Mouse (Mus musculus): ENCODE data around the gene Fah. TPM values are rescaled to one million over a fixed set of nuclear protein-coding genes. Genes with fewer than 3 reads are reported as not detected.

The Fah gene
- 10 to 100 TPM; 19.1 to 31.0 (median 23.4) TPM for total RNA-seq (2022)

DNA sequence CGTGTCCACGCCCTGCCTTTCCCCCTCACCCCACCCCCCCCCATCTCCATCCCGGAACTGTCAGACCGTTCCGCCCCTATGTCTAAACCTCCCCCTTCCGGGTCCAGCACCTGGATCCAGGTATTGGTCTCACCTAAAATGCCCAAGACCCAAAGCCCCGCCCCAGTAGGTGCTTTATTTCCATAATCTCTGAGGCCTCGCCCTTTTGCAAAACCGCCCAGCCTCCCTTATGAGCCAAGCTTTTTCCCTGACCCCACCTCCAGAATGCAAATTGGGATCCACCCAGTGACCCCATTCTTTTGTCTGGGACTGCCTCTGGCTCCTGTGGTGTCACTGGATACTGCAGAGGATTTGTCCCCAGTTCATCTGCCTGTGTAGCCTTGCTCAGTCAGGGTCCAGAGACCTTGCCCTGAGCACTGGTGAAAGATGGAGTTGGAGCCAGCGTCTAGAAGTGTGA is at the start of gene Fah:
Gene Fah (minus strand): TSS at position 430 of the 457 bp plus-strand sequence.
- peak; percentile 53 for DNase-seq (ENCODE audit: low spot score)

DNA sequence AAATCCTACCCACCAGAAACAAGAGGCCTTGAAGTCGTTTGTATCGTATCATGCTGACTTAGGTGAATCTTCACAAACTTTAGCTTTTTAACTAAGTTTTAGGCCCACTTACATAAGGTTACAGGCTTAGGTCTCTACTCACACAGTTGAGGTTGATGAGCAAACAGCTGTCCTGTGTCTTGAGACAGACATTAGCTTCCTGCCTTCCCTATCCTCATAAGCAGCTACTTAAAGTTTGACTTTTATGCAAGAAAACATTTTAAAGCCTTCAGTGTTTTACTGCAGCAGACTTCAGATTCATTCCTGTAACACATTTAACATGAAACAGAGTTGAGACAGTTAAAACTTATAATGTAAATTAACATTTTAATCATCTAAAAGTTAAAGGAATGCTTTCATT is 46.2 kb upstream of the Fah start:
- DNase-seq (ENCODE audit: low spot score) = no peak

DNA sequence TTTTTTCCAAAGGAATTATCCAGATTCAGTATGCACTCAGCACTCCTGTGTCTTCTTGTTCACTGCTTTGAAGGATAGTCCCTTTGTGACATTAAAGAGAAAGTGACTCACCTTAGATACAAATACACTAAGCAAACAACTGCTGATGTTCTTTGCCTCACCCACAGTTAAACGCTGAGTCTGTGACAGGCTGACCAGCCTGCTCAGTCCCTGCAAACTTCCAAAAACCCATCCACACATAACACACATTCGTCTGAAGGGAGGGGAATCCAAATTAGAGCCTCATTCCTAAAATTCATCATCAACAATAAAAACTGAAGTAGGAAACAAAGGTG is 45.4 kb upstream of the Fah start:
- no peak for DNase-seq (ENCODE audit: low spot score)

DNA sequence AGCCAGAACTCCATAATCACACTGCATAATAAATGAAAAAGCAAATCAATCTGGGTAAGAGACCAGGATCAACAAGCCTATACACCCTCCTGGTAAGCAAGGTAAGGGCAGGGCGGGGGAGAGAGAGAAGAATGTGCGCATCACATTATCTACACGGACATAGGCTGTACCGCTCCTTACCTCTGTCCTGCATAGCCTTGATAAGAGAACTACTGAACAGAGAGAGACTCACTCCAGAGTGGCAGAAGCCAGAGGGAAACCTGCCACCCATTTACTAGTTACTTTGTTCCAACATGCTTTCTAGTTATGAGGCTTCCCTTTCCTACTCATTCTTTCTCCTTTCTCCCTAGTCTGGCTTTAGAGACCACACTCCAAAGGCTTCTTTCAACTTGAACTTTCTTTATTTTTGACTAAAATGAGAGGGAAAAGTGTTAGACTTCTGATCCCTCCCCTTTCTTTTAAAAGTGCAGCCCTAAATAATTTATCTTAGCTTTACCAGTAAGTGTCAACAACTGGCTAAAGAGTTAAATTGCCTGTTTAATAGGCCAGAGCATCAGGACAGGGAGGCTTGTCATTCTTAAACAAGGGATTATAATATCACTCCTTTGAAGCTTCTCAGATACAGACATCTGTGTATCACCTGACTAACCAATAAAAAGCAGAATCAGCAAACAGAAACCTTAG is 44.9 kb upstream of the Fah start:
- DNase-seq (ENCODE audit: low spot score) = no peak

DNA sequence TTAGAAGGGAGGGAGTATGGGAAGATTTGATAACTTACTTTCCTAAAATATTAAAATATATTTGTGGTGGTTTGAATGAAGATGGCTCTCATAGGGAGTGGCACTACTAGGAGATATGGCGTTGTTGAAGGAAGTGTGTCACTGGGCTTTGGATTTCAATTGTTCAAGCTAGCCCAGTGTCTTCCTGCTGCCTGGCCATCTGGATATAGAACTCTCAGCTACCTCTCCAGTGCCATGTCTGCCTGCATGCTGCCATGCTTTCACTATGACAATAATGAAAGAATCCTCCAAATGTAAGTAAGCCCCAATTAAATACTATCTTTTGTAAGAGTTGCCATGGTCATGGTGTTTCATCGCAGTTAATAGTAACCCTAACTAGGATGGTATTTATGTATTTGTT is 42.5 kb upstream of the Fah start:
- DNase-seq (ENCODE audit: low spot score) = no peak

DNA sequence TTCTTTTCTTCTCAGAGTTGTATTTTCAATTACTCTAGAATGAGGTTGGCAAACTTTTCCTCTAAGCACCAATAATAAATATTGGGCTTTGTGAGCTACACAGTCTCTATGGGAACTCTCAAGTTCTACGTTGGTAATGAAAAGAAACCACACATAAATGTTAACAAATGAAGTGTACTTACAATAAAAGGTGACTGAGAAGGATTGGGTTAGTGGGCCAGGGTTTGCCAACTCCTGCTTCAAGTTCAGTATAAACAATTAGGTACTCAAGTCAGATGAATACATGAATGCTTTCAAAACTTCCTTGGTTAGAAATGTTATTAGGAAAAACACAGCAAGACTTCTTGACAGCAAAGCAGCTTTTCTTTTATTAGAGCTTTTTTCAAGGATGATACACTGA is 39.7 kb upstream of the Fah start:
- DNase-seq (ENCODE audit: low spot score) = no peak

DNA sequence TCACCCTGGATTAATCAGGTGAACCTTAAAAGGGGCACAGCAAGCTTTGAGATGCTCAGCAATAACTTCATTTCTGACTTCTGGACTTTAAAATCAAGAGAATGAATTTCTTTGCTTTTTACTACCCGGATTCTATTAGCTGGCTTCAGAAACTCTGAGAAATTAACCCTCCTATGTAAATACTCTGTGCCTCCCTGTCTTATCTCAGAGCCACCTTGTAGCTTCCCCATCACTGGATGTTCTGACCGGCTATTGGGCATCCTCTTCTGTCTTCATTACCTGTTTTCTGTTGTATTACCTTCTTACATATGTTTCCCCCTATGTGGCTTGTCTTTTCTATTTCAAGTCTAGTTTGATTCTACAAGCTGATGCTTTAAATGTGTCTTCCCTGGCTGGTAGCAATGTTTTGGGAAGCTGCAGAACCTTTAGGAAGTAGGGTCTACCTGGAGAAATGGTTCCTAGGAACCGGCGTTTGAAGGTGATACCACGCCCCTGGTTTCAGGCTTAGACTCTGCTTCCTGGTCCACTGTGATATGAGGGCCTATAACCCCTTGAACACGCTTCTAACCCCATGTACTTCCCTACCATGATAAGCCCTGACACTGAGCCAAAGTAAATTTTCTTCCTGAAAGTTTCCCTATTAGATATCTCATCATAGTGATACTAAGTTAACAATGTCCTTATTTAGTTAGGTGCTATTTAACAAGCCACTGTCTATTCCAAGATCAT is 36.9 kb upstream of the Fah start:
- DNase-seq (ENCODE audit: low spot score) = no peak

DNA sequence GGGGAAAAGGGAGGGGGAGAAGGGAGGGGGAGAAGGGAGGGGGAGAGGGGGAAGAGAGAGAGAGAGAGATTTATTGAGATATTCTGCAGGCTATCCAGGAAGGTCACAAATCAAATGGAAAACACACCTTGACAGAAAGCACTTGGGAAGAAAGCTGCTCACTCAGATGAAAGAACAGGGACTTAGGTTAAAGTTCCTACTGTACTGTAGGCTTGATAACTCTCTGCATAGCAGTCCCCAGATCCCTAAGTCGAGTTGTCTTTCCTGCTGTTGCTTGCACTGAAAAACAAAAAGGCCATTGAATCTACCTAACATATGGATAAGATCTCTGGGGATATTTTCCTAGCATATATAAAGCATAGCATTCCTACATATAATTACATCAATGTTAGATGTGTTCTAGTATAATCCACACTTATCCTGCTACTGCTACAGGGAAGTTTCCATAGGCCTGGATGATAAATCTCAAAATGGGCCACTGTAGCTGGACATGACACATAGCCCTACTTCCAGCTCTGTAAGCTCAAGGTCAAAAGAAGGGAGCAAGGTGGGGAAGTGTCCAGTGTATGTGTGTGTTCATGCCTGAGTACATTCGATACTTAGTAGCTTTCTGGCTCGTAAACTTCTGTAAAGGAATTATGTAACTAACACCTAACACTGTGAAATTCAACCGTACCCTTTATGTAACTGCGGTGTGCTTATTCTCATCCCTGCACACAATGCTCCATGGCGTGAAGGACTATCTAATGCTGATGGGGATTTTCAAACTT is 35.8 kb upstream of the Fah start:
- no peak for DNase-seq (ENCODE audit: low spot score)

DNA sequence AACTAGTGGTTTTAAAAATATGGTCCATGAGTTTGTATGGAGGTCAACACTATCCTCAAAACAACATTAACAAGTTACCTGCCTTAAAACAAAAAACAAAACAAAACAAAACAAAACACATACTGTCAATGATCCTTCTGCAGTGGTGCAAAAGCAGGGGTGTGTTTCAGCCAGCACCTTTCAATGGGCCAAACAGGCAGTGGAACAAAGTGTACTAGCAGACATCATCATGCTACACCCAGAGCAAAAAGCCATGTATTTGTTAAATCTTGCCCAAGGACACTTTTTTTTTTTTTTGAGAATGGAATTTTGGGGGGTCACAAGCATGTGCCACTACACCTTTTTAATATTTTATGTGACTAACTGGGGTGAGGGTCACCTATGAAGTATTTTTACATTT is 30.4 kb upstream of the Fah start:
- DNase-seq (ENCODE audit: low spot score) = no peak

DNA sequence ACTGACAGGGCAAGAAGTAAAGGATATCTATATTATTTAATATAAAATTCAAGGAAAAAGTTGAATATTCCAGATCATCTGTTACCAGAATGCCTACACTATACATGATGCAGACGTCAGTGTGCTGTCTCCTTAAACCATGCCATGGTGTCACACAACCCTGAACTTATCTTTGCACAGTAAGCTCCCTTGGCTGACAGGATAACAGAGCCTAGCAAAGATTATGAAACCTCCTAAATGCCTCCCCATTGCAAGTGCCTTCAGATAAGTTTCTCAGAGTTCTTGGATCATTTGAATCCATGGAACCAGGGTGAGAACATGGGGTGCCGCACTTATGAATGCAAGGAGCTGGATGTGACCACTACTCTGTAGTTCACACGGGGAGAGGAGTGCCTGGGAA is 25.4 kb upstream of the Fah start:
- no peak for DNase-seq (ENCODE audit: low spot score)

DNA sequence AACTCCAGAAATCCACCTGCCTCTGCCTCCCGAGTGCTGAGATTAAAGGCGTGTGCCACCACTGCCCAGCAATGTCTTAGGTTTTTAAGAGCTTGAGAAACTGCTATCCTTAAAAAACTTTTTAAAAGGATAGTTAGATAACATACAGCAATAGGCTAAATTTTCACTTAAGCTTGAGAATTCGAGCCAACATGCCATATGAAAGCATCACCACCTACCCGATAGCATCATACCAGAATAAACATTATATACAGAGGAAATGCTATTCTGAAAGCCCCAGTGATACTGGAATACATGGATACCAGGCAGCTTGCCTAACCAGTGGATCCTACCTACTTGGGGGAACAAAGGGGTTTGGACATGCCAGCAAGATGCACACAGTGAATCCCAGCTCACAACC is 17.2 kb upstream of the Fah start:
- no peak for DNase-seq (ENCODE audit: low spot score)

DNA sequence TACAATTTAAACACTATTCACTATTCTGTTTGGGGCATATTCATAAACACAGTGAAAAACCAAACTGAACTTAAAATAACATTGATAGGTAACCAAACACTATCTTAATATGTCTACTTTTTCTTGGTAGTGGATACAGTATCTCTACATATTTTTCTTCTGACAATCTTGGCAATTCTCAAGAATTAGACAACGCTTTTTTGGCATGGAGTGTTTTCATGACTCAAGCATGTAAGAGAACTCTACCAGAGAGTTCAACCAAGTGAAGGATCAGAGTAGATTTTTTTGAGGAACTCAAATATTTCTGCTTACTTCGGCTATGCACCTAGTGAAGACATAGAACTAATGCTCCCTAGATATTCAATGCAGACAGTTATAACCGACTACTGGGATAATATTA is 14.4 kb upstream of the Fah start:
- no peak for DNase-seq (ENCODE audit: low spot score)

DNA sequence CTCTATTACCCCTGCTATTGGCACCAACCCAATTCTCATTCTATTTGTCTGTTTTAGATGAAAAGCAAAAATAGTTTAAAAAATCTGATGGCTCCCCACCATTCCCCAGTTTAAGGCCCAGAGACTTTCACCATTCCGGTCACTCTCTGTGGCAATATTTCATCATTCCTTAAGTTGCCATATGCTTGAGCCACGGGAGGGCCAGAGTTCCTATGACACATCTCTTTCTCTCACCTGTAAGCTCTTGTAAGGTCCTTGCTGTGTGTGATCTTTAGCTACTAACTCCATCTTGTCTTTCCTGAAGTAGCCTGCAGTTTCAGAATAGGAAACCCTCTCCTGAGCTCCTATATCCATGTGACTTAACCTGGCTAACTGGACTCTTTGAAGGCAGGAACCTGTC is 12.4 kb upstream of the Fah start:
- no peak for DNase-seq (ENCODE audit: low spot score)

DNA sequence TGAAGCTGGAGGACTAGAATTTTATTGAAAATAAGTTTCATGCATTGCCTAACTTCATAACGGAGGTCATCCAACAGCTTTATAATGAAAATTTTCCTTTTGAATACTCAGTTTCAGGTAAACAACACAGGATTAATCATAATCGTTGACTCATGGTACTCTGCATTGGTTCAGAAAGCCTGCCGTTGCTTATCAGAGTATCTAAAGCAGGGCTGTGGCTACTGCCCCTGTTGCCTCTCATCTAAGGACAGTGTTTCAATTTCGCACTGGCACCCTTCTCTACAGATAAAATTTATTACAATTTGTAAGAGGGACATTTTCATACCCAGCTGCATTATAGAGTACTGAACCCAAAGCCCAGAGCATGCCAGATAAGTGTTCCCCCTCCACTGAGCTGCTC is 5.9 kb upstream of the Fah start:
- DNase-seq (ENCODE audit: low spot score) = no peak

DNA sequence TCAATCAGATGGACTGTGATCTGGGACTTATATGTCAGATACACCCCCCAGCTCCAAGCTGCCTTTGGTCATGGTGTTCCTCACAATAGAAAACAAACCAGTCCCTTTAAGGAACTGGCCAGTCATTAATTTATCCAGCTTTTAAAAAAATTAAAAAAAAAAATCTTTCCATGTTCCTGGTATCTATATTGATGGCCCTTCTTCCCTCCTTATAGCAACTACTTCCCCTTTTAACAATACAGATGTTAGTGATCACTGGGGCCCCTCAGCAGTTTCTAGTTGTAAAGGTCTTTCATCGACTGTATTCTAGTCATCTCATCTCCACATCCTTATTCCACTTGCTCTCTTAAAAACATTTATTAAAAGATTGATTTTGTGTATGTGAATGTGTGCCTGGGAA is 5.1 kb upstream of the Fah start:
- no peak for DNase-seq (ENCODE audit: low spot score)

DNA sequence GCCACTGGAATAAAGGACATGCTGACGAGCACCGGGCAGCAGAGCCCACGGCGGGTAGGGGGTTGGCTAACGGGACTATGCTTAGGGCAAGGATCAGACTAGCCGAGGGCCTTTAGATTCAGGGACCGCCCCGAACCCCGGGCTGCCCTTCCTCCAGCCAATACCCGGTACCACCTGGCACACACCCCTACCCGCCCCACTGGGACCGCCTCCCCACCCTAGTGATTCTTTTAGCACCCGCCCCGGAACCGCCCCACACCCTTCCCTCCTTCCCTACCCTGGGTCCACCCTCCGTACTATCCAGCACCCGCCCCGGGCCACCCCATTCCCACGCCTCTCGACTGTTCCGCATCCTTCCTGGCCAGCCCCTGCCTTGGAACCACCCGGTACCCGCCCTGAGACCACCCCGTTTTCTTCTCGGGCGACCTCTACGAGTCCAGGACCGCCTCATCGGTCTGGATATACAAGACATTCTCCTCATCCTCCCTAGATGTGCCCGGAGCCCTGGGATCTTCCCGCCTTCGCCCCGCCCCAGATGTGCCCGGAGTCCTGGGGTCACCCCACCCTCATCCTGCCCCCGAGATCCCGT is 724 bp downstream of the Fah start:
- DNase-seq (ENCODE audit: low spot score) = peak; percentile 81

DNA sequence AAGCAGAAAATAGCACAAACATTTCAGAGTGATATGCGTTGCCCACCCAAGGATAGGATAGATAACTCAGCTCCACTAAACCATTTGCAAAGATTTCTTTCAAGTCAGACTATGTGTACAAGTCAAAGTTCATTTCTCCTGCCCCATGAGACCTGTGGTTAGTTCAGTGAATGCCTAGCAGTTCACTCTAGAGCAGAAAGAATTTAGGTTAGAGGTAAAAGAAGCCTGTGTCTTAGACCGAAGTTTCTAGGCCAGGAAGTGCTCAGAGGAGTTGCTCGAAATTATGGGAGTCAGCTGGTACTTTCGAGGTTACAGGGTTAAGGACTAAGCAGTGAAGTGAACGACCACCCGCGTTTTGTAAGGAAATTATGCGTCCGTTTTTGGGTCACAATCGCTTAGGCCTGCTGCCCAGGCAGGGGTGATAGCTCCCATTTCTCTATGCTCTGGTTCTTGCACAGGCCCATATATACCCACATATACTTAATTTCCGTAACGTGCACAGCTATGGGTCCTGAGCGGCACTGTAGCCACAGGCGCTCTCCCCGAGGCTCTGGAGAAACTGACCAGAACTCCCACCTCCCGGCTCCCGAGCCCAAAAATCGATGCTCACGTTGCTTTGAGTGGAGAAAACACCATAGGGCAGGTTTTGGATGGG is 1.4 kb downstream of the Fah start:
- DNase-seq (ENCODE audit: low spot score) = peak; percentile 7

DNA sequence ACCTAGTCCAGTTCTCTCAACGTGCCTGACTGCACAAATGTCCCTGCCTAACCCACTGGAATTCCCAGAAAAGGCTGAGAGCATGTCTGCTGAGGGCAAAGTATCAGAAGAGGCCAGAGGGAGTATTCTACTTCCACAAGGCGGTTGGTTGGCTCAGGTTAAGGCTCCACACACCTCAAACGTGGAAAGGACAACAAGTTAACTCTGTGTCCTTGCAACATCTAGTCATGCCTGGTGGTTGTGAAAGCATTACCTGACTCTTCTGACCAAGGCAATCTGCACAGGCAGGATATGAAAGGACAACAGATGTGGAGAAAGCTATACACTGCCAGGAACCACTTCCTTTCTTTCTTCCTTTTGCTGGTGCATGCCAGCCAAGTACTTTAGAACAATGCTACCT is 2.0 kb downstream of the Fah start:
- peak; percentile 20 for DNase-seq (ENCODE audit: low spot score)

DNA sequence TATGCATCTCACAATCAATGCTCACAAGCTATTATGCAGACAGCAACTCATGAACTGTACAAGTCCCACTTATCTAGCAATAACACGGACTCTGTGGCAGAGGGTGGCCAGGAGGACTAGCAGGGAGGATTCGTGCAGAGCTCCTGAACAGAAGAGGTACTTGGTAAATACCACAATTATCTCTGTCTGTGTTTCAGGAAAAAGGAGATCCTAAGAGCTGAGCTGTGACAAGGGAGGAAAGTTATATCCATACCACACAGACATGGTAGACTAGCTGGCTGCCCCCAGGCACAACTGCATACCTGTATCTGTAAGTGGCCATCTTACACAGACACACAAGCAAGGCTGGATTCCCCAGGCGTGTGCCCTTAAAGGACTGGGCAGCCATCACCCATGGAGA is 5.2 kb downstream of the Fah start:
- no peak for DNase-seq (ENCODE audit: low spot score)

DNA sequence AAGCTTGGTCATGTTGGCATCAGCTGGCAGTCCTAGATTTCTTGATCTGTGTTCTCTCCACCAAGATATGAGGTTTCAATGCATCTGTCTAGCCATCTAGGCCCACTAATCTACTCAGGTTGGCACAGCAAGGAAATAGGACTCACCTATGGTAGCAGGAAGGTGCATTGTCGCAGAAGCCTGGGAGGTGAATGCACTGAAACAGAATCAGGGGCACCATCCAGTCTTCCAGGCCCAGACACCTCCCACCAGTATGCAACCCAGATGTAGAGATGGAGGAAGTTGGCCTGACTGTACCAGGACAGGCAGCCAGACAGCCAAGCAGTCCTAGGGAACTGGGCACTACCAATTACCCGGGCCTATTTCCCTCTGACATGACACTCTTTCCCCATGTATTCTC is 5.9 kb downstream of the Fah start:
- no peak for DNase-seq (ENCODE audit: low spot score)

DNA sequence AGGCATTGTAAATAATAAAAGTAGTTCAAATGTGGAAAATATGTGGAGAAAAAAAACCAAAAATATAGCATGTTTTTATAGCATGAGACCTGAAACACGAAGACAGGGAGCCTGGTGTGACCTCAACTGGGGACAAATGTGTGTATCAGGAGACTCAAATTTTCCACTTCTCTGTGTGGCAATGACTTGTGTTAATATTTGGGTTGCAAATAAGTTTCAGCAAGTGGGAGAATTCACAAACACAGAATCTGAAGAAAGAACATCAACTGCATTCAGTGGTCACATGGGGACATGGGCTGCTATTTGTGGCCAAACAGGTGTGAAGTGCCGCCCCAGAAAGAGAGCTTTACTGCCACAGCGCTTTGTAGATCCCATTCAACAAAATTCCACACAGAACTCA is 9.9 kb downstream of the Fah start:
- DNase-seq (ENCODE audit: low spot score) = no peak

DNA sequence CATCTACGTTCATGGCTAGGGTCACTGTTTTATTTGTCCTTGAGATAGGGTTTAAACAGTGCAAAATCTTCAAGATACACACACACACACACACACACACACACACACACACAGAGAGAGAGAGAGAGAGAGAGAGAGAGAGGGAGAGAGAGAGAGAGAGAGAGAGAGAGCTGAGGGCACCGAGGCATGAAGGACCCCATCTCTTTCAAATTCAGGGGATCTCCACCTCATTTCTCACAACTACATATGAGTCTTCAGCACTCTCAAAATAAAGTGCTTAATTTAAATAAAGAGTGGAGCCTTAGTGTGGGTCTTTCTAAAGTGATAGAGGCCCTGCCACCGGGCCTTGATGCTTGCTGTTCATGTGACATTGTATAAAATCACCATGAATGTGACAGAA is 10.5 kb downstream of the Fah start:
- no peak for DNase-seq (ENCODE audit: low spot score)

All from heart, adult 8-10 months (tissue).